Mouse (Mus musculus) spleen, adult 12 weeks (tissue): ENCODE measurements around the gene Slc6a6.

Experiments
- DNase-seq: peaks from one replicate; pipeline ENCODE4 v3.0.0; 2022; ENCODE audit warnings: low spot score

The Slc6a6 gene

DNA sequence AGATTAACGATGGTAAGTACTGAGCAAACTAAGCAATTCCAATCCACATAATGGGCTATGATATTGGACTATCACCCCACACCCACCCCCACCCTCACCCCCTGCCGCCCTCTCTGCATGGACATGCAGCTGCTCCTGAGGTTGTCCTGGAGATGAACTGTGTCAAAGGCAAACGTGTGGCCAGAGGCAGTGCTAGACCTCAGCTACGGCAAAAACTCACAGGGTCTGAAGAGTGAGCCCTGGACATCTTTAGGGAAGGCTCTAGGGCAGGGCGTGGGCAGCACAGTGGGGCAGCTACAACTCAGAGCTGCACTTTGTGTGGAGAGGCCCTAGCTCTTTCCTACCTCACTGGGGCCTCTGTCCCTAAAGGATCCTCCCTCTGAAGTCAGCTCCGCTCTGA lies 13.6 kb upstream of the Slc6a6 start:
- no peak for DNase-seq

DNA sequence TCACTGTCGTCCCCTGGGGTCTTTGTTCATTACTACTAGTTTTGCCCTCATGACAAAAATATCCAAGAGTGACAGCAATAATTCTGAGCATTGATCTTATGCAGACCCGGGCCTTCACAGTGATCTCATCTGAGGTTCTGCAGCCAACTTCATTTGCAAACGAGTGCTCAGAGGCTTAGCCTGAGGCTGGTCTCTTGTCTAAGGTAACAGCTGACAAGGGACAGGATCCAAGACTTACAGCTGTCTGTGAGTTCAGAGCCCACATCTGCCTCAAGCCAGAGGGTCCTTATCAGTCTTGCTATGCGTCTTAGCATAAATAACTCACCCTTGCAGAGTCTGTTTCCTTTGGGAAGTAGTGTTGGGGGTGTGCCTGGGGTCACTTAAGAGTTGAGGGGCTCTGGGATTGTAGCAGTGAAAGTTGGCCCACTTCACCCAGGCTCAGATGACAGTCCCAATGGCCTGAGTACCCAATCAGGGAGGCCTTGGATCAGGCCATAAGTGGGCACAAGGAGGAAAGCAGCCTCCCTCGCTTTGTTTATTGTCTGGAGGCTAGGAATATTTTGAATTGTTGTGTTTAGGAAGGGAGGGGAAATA lies 9.0 kb upstream of the Slc6a6 start:
- DNase-seq: no peak

DNA sequence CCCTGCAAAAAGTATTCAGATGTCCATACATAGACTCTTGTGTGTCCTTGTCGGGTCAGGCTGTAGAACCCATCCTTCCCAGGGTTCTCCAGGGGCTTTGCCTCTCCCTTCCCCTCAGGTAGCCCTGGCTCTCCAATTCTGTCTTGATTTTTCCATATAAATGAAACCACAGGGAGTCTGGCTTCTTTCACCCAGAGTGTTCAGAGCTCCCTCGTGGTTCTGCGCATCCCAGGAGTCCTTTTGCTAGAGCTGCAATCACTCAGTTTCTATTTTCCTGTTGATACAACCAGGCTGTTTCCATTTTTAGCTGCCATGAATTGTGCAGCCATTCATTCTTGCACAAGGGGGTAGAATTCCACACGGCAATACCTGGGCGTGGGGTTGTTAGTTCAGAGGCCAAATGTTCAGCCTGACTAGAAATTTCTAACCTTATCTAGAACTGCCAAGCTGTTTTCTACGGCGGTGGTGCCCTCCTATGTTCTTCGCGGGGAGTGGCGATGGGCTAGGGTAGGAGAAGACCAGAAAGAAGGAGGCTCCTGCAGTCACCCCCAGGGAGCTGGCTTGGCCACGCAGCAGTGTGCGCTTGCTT lies 5.3 kb upstream of the Slc6a6 start:
- no peak for DNase-seq

DNA sequence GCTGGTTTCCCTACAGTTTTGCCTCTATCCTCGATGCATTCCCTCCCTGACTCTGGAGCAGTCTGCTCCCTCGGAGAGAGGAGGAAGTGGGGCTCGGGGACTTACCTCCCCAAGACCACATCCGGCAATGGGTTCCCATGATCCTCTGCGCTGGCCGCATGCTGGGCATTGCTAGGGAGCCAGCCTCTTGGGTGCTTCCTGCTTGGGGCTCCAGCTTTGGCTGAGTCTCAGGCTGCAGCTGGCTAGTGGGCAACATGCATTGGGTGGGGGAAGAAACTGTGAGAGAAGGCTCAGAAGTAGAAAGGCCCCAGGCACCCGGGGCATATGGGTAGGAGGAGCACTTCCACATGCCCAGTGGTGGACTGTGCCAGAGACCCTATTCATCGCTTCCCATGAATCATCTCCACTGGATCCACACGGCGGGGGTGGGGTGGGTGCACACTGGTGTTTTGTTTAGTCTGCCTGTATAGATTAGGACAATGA lies 4.7 kb upstream of the Slc6a6 start:
- peak; percentile 63 for DNase-seq

DNA sequence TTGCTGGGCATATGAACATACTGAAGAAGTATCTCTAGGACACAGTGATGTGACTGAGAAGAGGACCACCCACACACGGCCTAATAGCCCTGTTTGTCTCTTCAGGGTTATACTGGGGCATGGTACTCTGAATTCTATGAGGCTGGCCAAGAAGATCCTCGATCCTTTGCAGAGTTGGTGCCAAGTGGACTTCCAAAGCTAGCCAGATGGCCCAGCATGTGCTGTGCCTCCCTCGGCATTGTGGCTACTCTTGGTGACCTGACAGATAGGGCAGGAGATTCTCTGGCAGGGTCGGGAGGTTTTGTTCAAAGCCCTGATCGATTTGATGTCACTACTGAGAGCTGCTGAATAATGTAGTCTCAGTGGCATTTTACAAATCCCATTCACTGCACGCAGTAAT lies 4.1 kb upstream of the Slc6a6 start:
- no peak for DNase-seq

DNA sequence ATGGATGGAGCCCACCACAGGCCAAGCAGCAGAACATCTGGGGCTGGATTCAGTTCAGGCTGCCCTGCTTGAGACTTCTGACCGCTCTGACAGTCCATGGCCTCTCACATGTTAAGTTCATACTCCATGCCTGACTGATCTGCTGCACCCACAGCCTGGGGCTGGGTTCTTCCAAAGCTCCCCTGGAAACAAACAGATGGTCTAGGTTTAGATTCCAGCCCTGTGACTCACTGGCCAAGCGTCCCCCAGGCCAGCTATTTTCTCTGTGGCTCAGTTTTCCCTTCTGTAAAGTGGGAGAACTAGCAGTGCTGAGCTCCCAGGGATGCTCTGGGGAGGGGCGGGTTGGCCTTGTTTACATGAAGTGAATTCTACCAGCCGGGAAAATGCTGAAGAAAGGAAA lies 2.0 kb upstream of the Slc6a6 start:
- DNase-seq: no peak

DNA sequence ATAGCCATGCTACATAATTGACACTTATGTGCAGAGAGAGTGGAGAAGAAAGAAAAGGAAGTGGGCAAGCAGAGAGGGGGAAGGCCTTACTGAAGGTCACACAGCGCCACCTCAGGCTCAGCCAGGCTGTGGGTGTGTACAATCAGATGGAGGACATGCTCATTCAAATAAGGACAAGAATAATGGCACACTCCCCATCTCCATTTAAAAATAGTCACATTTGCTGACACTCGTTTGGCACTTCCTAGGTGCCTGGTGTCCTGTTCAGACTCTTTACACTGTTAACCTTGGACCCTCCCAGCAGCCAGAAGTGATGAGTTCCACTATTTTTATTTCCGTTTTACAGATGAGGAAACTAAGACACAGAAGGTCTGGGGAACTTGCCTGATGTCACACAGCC lies 732 bp upstream of the Slc6a6 start:
- peak; percentile 47 for DNase-seq

DNA sequence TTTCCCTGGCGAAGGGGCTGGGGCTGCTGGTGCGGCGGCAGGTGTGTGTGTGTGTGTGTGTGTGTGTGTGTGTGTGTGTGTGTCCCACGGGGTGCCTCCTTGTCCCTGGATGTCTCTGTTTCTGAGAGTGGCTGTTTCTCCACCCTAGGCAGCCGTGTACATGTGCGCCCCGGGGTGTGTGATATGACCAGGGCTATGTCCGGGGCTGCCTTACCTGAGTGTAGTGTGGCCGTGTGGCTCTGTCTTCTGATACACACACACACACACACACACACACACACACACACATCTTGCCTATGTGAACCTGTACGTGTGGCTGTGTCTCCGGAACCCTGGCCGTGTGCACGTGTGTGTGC lies 599 bp downstream of the Slc6a6 start:
- no peak for DNase-seq

DNA sequence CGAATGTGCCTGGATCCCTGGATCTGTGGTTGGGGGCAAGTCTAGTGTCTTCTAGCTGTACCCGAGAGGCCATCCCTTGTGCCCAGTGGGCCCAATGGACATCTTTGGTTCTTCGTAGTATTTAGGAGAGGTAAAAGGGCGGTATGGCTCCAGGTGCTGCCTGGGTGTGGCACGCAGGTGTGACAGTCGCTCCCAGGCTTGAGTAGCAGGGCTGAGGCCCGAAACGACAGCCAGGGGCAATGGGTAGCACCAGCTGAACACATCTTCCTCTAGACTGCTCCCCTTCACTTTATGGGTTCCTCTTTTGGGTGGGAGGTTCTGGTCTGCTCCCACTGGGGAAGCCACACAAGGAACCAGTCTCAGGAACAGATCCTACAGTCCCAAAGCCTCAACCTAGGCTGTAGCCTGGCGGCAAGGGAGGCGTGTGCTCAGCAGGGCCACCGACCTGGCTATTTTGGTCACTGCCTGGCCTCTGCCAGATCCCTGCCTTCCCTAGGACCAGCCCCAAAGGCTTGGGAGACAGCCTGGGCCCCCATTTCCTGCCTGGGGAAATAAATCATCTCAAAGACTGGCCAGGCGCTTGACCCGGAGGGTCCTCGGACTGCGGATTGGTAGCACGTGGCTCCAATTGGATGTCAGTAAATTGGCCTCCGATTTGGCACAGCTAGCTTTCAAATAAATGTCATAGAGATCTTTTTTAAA lies 1.1 kb downstream of the Slc6a6 start:
- no peak for DNase-seq

DNA sequence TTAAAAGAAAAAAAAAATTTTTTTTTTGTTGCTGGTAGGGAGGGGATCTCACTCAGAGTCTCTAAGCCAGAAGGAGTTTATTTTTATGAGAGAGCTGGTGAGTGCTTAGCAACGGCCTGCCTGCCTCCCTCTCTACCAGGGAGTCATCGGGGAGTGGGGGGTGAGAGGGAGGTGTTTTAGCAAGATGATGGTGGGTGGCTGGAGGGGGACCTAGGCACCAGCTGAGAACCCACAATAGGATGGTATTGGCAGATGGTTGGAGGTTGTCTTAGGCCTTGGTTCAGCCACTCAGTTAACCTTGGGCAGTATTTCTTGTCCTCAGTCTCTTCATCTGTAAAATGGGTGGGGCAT lies 1.7 kb downstream of the Slc6a6 start:
- no peak for DNase-seq

DNA sequence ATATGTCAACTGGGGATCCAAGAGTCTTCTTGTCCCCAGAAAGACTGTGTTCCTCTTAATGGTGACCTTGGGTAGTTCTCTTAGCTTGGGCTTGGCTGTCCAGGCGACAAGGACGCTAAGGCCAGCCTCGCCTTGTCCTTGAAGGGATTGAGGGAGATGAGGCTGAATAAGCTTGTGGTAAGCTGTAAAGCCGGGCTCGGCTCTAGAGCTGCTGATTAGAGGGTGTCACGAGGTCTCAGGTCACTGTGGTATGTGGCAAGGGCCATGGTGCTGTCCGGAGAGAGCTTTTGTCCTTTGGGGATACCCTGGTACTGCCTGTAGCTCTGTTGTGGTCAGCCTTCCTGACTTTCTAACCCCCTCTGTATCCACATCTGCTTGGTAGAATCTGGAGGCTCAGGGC lies 2.0 kb downstream of the Slc6a6 start:
- no peak for DNase-seq

DNA sequence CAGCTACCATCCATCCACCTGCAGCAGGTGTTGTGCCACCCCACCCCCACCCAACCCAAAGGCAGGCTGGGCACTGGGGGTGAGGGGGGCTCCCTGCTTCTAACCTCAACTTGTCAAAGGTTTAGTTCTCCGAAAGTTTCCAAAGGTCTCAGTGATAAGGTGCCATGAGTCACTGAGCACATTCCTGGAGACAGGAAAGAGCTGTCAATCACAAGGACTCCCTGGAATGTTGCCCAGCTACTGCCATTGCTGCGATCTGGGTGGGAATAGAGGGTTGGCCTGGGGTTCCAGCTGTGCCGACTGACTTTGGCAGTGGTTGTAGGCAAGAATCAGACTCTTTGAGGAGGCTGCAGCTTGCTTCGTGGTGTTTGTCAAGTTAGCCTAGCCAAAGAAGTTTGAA lies 2.7 kb downstream of the Slc6a6 start:
- no peak for DNase-seq

DNA sequence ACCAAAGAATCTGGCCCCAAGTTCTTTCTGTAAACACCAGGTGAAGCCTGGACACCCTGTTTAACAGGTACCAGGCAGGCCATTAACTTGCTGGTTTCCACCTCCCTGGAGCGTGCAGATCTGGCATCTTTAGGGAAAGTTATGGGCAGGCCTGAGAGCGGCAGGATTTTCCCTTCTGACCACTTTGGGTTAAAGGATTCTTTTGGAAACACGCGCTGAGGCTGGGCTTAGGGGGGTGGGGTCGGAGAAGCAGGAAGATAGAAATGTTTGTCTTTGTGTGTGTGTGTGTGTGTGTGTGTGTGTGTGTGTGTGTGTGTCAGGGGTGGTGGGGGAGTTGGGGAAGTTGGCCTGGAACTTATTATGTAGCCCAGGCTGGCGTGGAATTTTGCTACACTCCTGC lies 4.2 kb downstream of the Slc6a6 start:
- no peak for DNase-seq

DNA sequence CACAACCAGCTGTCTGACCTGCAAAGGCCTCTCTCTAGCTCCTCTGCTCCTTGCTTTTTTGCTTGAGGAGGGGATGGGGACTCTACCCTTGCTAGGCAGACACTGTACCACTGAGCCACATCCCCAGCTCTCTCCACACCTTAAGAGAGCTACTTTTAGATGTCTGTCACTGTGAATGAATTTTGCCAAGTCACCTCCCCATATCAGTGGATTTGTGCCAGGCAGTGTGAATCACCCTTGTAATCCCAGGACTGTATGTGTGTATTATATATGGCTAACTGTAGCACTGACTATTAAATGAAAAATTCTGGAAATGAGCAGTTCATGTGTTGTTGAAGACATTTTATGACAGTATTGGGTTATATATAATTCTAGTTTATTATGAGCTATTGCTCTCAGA lies 5.4 kb downstream of the Slc6a6 start:
- DNase-seq: no peak

DNA sequence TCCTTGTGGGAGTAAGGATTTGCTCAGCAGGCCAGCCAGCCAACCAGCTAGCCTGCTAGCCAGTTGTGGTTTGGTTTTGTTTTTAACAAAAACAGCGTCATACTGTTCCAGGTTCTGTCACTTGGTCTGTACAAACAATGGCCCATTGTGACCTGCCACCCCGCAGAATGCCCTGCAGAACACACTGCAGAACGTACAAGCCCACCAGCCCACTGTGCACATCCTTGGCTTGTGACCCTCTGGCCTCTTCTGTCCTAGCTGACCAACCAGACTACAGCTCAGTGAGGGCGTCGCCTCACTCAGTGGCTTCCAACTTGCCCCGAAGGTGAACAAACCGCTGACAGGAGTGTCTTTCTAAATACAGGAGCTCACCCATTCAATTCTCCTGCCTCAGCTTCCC lies 6.4 kb downstream of the Slc6a6 start:
- DNase-seq: no peak

DNA sequence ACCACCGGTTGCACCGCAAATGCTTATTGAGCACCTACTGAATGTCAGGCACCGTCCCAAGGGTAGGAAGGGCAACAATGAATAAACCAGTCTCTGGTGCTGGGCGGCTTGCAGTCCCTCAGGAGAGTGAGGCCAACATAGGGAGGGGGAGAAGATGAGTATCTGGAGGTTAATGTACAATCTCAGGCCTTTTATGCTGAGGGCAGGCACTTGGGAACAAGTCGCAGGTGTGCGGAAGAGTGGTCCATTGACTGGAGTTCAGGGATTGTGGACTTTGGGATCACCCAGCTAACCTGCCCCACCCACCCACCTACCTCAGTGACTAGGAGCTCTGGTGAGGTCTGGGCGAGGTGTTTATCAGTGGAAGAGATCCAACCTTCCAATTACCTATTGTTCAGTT lies 6.8 kb downstream of the Slc6a6 start:
- no peak for DNase-seq

DNA sequence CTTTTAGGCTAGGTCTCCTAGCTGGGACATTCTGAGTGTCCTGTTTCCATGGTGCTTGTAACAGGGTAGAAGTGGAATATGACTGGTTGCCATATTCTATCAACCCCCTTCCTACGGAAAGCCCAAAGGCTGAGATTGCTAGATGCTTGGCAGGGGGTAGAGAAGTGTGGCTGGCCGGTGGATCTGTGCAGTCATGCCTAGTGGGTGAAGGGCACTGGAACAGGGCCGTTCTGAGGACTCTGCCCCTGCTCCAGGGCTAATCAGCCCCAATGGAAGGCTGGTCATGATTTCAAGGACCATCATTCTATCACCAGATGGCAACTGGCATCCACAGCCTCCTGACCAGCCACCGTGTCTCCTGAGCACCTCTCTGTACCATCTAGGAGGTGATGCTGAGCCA lies 7.7 kb downstream of the Slc6a6 start:
- no peak for DNase-seq

DNA sequence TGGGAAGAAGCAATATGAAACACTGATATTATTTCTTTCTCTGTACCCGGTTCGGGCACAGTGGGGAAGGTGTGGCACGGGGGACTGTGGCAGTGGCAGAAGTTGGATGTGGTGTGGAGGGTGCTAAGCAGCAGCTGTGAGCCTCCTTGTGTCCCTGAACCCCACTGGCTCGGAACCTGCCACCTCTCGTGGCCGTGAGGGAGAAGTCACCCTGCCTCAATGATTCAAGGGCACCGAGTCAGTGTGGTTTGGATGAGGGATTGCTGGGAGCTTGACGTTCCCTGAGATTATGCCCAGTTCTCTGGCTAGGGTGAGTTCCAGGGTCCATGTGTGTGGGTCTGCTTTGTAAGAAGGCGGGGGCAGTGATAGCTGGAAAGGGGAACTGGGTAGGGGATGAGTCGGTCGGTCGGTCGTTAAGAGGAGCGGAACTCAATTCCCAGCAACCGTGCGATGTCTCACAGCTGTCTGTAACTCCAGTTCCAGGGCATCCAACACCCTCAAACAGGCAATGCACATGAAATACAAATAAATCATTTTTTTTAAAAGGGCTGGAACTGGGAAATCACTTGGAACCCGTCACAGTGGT lies 9.5 kb downstream of the Slc6a6 start:
- no peak for DNase-seq

DNA sequence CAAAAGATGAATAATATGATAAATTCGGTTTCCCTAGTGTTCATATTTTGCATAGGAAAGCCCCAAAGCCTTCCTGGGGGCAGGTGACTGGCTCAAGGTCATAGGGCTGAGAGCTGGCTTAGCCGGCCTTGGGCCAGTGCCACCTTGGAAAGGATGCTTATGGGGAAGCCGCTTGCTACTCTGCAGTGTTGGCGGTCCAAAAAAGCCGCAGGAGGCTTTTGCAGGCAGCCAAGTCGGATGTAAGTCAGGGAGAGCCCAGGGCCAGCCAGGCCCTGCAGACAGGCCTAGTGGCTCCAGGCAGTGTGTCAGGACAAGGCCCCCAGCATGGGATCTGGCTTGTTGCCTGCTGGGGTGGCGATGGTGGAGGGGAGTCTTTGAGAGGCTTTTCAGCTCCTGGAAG lies 10.8 kb downstream of the Slc6a6 start:
- no peak for DNase-seq

DNA sequence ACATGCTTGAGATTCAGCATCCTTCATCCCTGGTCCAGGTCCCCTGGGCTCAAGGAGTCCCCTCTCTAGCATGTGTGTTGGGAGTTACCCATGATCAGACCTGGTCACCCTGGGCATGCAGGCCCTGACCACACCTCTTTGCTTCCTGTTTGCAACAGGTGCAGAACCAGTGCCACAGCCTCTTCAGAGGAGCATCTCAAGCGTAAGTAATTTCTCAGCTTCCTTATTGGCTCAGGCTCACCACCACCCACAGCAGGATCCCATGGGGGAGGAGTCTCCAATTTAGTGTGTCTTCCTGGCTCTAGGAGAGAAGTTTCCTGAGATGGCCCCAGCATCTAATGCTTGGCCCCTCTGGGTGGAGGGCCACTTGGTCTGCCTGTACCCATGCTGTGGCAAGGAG lies 15.0 kb downstream of the Slc6a6 start:
- no peak for DNase-seq

DNA sequence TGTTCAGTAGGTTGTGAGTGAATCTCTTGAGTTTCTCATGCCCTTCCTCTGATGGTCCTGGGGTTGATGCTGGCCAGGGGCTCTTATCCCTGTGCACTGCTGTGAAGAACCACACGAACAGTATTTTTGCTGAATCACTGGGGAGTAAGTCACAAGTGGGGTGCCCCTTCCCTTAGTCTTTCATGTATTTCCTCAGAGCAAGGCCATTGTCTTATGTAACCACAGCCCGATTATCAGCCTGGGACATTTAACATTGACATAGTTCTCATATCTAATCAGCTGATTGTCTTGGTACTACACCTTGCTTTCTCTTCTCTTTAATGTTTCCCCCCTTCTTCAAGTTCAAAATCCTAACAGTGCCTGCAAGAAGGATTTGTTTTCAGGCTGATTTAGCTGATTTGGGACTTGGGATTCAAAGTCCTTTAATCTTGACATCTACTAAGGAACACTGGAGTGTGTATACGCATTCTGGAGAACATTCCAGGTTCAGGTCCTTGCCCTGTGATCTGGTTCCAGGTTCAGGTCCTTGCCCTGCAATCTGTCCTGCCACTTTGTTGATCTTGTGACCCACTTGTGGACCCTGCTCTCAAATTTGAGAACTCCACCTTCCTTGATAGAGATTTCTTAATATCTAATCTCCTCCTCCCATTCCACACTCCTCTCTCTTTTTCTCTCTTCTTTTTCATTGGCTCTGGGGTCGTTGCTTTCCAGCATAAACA lies 15.8 kb downstream of the Slc6a6 start:
- no peak for DNase-seq

DNA sequence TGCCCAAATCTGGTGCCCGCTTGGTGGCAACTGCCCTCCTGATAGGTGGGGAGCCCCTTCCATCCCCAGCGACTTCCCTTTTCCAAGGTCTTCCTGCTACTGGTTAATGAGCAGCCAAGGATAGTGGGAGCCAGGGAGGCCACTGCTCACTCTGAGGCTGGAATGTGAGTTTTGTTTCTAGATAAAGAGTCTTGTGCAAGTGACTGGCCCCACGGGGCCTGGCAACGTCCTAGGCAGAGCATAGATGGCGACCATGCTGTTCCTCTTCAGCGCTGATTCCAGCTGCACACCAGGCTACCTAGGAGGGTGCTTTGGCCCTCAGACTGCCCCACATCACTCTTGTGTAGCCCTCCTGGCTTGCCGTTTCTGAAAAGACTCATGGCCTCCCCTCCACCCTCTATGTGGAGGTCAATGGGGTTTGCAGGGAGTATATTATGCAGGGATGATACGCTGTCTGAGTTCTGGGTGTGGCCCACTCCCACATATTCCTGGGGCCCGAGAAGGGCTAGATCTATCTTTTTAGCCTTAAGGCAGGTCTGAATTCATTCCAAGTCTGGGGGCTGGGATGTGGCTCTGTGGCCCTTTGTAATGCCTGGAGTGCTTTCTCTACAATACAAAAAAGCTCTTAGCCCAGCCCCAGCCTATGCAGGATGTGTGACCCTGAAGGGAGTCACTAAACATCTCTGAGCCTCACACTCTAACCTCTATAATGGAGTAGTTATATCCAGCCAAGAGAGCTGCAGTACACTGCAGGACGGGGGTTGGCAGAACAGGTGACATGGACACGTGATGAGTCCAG lies 17.2 kb downstream of the Slc6a6 start:
- DNase-seq: no peak
